Mouse (Mus musculus): ENCODE results near the gene Klf5.

The Klf5 gene

GRCm38 (mm10) chr14:99298385-99299021, at the start of gene Klf5:
Gene Klf5 (plus strand): TSS chr14:99298691.
- peak; percentile 77 to 88 for DNase-seq (ENCODE audit: low spot score in 2 of 2)

GRCm38 (mm10) chr14:99262026-99262425, 36.5 kb upstream of the Klf5 start:
- DNase-seq (ENCODE audit: low spot score in 2 of 2): no peak

DNA sequence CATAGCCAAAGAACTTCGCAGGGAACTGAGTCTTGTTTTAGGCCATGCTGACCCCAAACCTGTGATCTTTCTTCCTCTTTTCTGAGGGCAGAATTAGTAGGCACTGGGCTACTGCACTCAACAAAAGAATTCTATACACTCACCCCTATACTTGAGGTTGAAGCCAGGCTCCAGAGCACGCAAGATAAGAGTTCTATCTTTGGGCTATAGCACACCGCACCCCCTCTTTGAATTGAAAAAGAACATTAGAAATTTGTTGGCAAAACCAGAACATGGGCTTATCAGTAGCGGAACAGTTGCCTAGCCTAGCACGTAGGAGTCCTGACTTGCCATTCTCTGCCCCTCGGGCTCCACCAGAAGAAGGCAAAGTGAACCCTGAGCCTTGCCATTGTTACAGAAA, 34.7 kb upstream of the Klf5 start:
- no peak for DNase-seq (ENCODE audit: low spot score in 2 of 2)

DNA sequence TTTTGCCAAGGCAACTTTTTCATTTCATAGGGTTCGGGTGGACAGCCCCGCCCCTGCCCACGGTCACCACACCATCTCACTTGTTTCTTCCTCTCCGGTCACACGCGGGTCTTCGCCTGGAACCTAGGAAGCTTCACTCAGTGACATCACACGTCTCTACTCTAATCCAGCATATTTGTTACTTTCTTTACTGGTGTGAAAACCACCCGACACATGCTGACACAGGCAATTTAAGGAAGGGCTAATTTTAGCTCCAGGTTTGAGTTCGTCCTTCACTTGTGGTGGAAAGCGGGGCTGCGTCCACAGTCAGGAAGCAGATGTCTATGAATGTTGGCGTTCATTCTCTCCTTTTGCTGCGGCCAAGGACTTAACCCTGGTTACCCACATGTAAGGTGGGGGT, 32.7 kb upstream of the Klf5 start:
- no peak for DNase-seq (ENCODE audit: low spot score in 2 of 2)

DNA sequence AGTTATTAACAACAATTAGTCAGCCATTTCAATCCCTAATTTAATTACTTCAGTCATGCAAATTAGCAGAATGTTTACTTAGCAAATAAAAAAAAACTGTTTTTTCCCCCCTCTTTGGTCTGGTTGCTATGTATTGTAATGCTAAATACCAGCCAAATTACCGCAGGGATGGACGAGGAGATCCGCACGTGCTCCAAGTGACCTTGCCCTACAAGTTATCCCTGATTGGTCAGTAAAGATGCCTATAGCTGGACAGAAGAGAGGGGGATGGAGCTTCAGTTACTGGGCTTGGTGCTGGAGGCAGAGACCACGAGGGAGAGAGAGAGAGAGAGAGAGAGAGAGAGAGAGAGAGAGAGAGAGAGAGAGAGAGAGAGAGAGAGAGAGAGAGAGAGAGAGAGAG, 31.7 kb upstream of the Klf5 start:
- DNase-seq (ENCODE audit: low spot score in 2 of 2): no peak

- no peak for DNase-seq (ENCODE audit: low spot score in 2 of 2)
These were observed 24.4 kb upstream of the Klf5 start for GRCm38 (mm10) chr14:99274056-99274455.

DNA sequence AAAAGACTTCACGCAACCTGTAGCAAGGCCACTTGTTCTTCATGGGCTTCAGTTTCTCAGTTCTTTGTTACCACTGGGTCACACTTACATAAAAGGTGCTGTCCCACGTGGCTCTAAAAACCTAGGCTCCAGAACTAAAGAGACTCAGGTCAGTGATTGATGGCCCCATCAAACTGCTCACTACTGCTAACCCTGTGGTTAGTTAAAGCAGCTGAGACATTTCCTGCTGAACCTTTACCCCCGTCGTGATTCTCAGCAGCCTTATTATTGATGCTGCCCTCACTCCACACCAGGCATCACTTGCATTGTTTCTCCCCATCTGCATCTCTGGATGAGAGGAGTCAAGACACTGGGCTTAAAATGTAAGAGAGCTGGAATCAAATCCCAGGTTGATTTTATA, 22.7 kb upstream of the Klf5 start:
- no peak for DNase-seq (ENCODE audit: low spot score in 2 of 2)

DNA sequence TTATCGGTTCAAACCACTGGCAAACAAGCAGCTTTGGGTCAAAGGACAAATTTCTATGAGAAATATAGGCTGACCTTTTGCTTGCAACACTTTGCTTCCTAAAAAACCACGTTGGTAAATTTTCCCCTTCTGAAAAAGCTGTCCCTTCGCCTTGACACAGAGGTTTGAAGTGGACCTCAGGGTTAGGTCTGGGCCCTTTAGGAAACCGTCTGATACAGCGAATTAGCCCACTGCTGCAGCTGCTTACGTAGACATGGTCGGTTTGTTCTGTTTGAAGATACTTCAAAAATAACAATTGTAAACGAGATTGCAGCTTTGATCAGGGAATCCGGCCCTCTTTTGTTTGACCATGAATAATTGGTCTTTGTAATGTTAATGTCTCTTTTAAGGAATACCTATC, 20.2 kb upstream of the Klf5 start:
- DNase-seq (ENCODE audit: low spot score in 2 of 2): no peak

DNA sequence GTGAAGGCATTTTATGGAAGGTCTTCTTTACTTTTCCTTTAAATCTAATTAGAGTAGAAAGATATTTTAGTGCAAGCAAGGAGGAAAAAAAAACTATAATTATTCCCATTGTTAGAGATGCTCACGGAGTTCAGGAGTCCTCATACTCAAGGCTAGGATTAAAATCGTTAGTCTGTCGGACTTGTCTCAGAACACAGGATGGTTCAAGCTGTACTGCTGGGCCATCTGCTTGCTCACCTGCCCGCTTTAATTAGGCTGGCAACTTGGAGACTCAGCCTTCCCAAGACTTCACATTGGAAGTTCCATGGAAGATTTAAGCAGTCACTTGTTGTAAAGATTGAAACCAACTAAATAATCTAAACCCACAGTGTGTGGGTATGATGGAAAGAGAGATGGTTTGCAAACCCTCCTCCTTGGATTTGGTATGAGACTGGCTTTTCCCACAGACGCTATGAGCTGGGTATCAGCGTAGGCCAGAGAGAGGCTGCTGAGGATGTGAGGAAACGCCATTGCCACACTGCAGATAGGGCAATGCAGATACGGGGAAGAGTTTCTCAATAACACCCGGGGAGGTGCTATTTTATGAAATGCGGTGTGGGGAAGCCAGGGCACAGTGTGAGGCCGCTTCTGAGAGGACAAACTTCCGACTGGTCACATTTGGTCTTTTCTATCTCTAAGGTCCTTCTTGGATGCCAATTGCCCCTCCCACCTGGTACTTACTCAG, 19.6 kb upstream of the Klf5 start:
- no peak for DNase-seq (ENCODE audit: low spot score in 2 of 2)

DNA sequence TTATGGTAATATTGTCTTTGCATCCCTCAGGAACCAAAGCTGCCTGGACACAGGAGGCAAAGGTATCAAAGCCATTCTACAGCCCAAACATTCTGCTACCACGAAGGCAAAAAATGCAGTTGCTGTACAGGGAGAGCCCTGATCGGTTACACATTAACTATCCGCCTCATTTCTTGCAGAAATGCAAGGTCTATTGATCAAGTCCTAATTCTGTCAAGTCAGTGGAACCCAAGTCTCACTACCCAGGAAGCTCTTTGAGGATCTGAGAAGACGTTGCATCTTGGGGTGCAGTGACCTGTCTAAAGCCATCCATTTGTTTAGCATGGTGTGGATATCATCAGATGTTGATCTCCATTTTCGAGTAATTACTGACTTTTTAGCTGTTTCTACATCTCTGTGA, 18.1 kb upstream of the Klf5 start:
- DNase-seq (ENCODE audit: low spot score in 2 of 2): no peak

GRCm38 (mm10) chr14:99280825-99281433, 17.6 kb upstream of the Klf5 start:
- no peak for DNase-seq (ENCODE audit: low spot score in 2 of 2)

DNA sequence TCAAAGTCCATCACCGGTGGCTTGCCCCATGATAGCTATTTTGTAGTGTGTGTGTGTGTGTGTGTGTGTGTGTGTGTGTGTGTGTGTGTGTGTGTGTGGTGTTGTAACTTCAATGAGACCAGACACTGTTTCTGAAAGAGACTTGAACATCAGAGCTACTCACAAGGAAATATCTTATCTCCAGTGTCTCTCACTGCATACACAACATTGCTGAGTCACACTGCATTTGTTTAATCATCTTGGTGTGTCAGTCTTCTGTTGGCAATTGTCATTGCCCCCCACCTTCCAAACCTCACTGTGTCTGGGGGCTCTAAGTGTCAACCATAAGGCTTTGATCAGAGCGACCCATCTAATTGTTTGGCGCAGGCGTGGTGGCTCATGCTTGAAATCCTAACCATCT, 13.0 kb upstream of the Klf5 start:
- DNase-seq (ENCODE audit: low spot score in 2 of 2): no peak

GRCm38 (mm10) chr14:99292176-99292575, 6.3 kb upstream of the Klf5 start:
- no peak for DNase-seq (ENCODE audit: low spot score in 2 of 2)

DNA sequence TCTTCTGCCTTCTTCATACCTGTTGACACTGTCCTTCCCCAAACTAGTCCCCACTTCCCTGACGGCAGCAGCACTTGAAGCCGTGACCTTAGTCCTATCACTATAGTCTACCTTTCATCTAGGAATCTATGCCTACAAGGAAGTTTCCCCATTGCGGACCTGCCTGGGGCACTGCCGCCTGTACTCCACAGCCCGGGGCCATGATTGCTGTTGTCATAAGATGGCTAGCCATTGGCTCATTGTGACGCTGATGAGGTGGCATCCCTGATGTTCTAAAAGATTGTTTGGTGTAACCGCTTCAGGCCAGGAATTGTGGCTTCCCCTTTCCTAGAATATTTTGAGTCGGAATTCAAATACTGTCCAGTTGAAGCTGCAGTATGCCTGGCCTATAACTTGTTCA, 4.1 kb upstream of the Klf5 start:
- no peak for DNase-seq (ENCODE audit: low spot score in 2 of 2)

GRCm38 (mm10) chr14:99295606-99296341, 2.7 kb upstream of the Klf5 start:
- no peak for DNase-seq (ENCODE audit: low spot score in 2 of 2)

DNA sequence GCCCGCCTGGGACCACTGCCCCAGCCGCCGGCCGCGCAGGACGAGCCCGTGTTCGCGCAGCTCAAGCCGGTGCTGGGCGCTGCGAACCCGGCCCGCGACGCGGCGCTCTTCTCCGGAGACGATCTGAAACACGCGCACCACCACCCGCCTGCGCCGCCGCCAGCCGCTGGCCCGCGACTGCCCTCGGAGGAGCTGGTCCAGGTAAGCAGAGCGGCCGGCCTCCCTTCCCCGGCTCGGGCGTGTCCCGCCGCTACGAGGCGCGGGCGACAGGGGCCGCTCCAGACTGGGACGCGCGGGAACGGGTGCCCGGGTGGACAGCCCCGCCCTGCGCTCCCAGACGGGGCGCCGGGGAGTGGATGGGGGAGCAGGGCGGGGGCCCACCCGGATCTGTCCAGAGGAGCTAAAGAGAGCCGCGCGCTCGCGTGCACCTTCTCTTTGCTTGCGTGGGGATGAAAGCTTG, 561 bp downstream of the Klf5 start:
- peak; percentile 24 to 65 for DNase-seq (ENCODE audit: low spot score in 2 of 2)

- no peak for DNase-seq (ENCODE audit: low spot score in 2 of 2)
These were observed 1.3 kb downstream of the Klf5 start for GRCm38 (mm10) chr14:99299701-99300191.

GRCm38 (mm10) chr14:99301472-99301871, 3.0 kb downstream of the Klf5 start:
- DNase-seq (ENCODE audit: low spot score in 2 of 2): no peak

- DNase-seq (ENCODE audit: low spot score in 2 of 2): no peak
These were observed 5.9 kb downstream of the Klf5 start for GRCm38 (mm10) chr14:99304387-99304786.

- DNase-seq (ENCODE audit: low spot score in 2 of 2): no peak
These were observed 6.7 kb downstream of the Klf5 start for GRCm38 (mm10) chr14:99304997-99305792.

- DNase-seq (ENCODE audit: low spot score in 2 of 2): no peak
These were observed 7.9 kb downstream of the Klf5 start for GRCm38 (mm10) chr14:99306410-99306809.

All from cerebellum, postnatal 4 days (tissue).